Mouse (Mus musculus) cerebellum, adult 2 months (tissue): ENCODE measurements around the gene Chchd3.

Source experiments
- CTCF ChIP-seq: fragments of 200-500 bp; IDR thresholded peaks from 2 replicates; pipeline ENCODE4 v1.5.1; 2011; ENCODE audit warnings: low read depth, mild to moderate bottlenecking, control low read depth, low read length, moderate library complexity, borderline replicate concordance; ENCODE audit not compliant: insufficient read depth
- POLR2A ChIP-seq: fragments of 200-500 bp; IDR thresholded peaks from 2 replicates; pipeline ENCODE4 v1.6.1; 2011; ENCODE audit warnings: low read length, control low read depth, borderline replicate concordance; ENCODE audit not compliant: insufficient read depth

DNA sequence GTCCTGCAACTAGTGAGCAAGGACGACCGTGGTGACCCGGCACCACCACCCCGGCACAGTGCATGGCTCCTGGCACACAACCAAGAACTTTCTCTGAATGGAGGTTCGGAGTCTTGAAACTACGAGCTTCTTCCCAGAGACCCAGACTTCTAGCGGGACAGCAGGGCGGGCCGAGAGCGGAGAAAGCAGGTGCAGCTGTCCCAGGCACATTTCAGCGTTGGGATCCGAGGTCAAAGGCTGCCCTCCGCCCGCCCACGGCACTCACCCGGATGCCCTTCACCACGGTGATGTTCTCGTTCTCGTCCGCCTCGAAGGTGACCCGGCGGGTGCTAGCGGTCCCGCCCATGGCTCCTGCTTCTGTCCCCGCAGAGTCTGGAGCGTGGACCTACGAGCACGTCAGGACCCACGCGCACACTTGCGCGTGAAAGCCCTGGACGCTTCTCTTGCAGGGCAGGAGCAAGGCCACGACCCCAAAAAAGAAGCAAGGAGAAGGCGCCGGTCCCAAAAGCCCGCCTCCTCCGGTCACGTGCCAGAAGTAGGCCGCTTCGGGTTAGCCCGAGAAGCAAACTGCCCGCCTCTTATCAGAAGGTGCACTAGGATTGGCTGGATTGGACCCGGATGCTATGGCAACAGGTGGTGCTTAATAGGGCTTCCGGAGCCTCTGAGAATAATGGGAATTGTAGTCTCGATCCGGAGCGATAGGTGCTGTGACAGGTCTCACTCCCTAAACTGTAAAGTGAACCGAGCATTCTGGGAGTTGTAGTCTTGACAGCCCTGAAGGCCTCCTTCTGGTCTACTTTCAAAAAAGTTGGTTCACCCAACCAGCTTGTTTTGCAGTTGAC is at the start of gene Chchd3:
- no peak for TF ChIP-seq CTCF
- peak; percentile 66; the same call in 1 of the 2 replicates for TF ChIP-seq POLR2A
